Mouse (Mus musculus) embryonic fibroblast, embryonic 13.5 days (primary cell): Measurements from ENCODE around the gene S100a1.

ENCODE experiments used
- CTCF ChIP-seq: IDR thresholded peaks from 2 replicates; pipeline ENCODE4 v1.5.1; 2011; ENCODE audit warnings: mild to moderate bottlenecking, control low read depth, low read length, moderate library complexity, borderline replicate concordance; ENCODE audit not compliant: insufficient read depth
- POLR2A ChIP-seq: IDR thresholded peaks from 2 replicates; pipeline ENCODE4 v1.6.1; 2011; ENCODE audit warnings: low read depth, mild to moderate bottlenecking, control low read depth, low read length, moderate library complexity

DNA sequence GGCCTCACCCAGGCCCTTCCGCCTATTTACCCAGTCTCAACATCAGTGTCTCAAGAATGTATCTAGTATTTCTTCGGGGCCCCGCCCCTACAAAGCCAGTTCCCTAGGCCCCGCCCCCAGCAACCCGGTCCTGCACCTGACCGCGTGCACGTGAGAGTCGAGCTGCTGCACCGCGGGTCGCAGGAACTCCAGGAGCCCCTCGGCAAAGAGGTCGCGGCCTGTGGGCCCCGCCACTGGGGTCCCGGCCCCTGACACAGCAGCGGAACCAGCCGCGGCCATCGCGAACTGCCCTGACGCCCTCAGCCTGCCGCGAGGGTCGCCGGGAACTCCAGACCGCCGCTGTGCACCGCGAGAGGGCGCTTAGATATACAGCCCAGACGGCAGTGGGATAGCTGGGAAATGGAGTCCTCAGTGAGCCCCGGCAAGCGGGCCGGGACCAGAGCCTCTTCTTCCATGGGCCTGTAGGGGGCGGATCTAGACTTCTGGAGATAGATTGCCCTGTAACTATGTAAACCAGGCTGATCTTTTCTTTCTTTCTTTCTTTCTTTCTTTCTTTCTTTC lies 23.4 kb downstream of the S100a1 start, which contains the start of gene Snapin:
- peak; percentile 74 for TF ChIP-seq CTCF
- peak; percentile 54 for TF ChIP-seq POLR2A
